Mouse (Mus musculus): ENCODE data around the gene Slco1c1. TPM values are rescaled to one million over a fixed set of nuclear protein-coding genes. Genes with fewer than 3 reads are reported as not detected.
"Not testable (repeated sequence)": the region's sequence is repeated elsewhere in the genome, so short reads cannot be mapped to it uniquely, and the experiment has no call there.

Slco1c1 gene
- polyA plus RNA-seq, 1 experiment from 2014 or later, result 0.39 TPM

GRCm38 (mm10) chr6:141590598-141591200 lies 66.5 kb downstream of the Slco1c1 start:
- H3K27me3 ChIP-seq; H3K4me2 ChIP-seq (replicated peaks): not testable (repeated sequence)

DNA sequence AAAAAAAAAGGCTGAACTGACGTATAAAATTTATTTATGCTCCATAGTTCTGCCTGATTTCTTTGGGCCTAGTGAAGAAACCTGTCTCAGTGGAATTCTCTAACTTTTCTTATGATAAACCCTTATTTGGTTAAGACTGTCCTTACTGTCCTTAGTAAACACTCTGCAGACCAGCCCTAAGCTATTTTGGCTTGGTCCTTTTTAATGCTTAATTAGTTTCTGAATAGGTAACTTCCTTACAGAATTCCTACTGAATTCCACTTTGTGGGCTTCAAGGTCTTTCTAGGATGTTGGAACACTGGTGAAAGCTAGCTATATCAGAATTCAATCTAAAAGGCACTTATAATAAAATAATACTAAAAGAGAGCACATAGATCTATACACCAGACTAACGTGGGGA lies 71.9 kb downstream of the Slco1c1 start:
- Histone ChIP-seq H3K36me3 (no peaks in the 10 kb centered on the region), H3K4me3 (replicated peaks) (no peak overlapping the region), H3K9ac (no peak overlapping the region), H3K27me3 (no peaks in the 10 kb centered on the region), H3K4me2 (replicated peaks) (no peak overlapping the region), H3K4me1 (no peaks in the 10 kb centered on the region), H3K9me3 (replicated peaks) (no peaks in the 10 kb centered on the region; the same call in none of the 2 replicates), H3K27ac (replicated peaks) (no peak overlapping the region)
- 85% methylated on average over 2 of the region's 2 CpGs for WGBS
- no peak for ATAC-seq (ENCODE audit: insufficient number of reproducible peaks, low FRiP score, low TSS enrichment, low read depth)

More at GRCm38 (mm10) chr6:141590598-141591200, 66.5 kb downstream of the Slco1c1 start:
- H3K9ac ChIP-seq; H3K4me3 ChIP-seq (replicated peaks); H3K27ac ChIP-seq (replicated peaks); H3K36me3 ChIP-seq; H3K9me3 ChIP-seq (replicated peaks); ATAC-seq (ENCODE audit: insufficient number of reproducible peaks, low FRiP score, low TSS enrichment, low read depth); H3K4me1 ChIP-seq: not testable (repeated sequence)
- 58% methylated on average over 4 of the region's 4 CpGs for WGBS

DNA sequence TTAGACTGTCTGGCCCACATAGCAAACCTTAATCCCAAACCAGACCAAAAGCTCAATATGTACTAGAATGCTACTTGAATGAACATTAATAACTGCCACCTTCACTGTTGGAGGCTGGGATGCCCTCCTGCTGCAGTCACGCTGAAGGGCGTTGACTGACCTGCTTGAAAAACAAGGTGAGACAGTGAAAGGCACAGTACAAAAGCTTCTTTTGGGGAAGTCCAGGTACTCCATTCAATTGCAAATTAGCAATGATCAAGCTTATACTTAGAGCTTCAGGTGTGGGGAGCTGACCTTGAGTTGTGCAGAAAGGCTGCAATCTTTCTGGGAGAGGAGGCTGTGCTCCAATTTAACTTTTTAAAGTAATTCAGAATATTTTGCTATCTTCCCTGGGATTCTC lies 72.9 kb downstream of the Slco1c1 start:
- Histone ChIP-seq H3K4me2 (replicated peaks) (no peak overlapping the region), H3K9ac (no peak overlapping the region), H3K36me3 (no peaks in the 10 kb centered on the region), H3K4me3 (replicated peaks) (no peak overlapping the region), H3K27ac (replicated peaks) (no peak overlapping the region), H3K27me3 (no peaks in the 10 kb centered on the region), H3K4me1 (no peaks in the 10 kb centered on the region), H3K9me3 (replicated peaks) (no peaks in the 10 kb centered on the region; the same call in none of the 2 replicates)
- 95% methylated on average over 2 of the region's 2 CpGs for WGBS
- ATAC-seq (ENCODE audit: insufficient number of reproducible peaks, low FRiP score, low TSS enrichment, low read depth), result no peak

DNA sequence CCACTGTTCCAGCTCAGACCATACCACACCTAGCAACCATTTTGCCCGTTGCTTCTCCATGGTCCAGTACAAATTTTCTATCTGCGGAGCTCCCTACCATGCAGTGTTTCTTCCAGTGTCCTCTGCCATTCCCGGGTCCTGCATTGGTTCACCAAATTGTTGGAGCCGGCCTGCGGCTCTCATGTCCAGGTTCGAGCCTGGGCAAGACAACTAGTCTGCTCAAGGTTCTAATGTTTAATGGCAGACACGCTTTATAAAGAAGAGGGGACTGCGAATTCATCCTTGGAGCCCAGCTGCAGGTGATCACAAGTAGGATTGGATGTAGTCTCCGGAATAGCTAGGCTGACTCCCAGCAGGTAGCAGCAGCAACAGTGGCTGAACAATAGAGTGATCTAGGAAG lies 76.8 kb downstream of the Slco1c1 start:
- Histone ChIP-seq H3K9me3 (replicated peaks) (no peaks in the 10 kb centered on the region; the same call in none of the 2 replicates), H3K4me2 (replicated peaks) (no peak overlapping the region), H3K27me3 (no peaks in the 10 kb centered on the region), H3K9ac (no peak overlapping the region), H3K36me3 (no peaks in the 10 kb centered on the region), H3K4me3 (replicated peaks) (no peak overlapping the region), H3K27ac (replicated peaks) (no peak overlapping the region), H3K4me1 (no peaks in the 10 kb centered on the region)
- WGBS, result 64% methylated on average over 9 of the region's 9 CpGs
- ATAC-seq (ENCODE audit: insufficient number of reproducible peaks, low FRiP score, low TSS enrichment, low read depth), result no peak

- WGBS, result 65% methylated on average over 2 of the region's 2 CpGs
- Histone ChIP-seq H3K4me2 (replicated peaks) (no peak overlapping the region), H3K27me3 (no peaks in the 10 kb centered on the region), H3K36me3 (no peaks in the 10 kb centered on the region), H3K4me3 (replicated peaks) (no peak overlapping the region), H3K4me1 (no peaks in the 10 kb centered on the region), H3K27ac (replicated peaks) (no peak overlapping the region), H3K9ac (no peak overlapping the region), H3K9me3 (replicated peaks) (no peaks in the 10 kb centered on the region)
- no peak for ATAC-seq (ENCODE audit: insufficient number of reproducible peaks, low FRiP score, low TSS enrichment, low read depth)
These were observed 86.6 kb downstream of the Slco1c1 start for GRCm38 (mm10) chr6:141610702-141611260.

DNA sequence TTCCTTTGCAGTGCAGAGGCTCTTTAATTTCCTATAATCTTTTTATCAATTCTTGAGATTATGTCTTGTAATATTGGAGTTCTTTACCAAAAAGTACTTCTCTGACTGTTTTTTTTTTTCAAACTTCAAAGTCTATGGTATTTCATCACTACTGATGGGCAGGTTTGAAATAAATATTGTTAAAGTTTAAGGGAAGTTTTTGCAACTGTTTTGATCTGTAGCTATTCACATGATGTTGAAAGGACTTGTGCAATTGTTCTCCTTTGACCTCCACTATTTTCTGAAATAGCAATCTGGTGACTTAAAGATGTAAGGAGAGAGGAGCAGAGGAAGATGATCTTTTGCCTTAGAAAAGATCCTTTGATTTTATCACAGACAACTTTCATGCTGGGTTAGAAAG lies 89.8 kb downstream of the Slco1c1 start:
- no peak overlapping the region for H3K4me3 ChIP-seq (replicated peaks)
- no peaks in the 10 kb centered on the region for H3K36me3 ChIP-seq
- H3K4me1 ChIP-seq, result no peaks in the 10 kb centered on the region
- ATAC-seq (ENCODE audit: insufficient number of reproducible peaks, low FRiP score, low TSS enrichment, low read depth), result no peak
- H3K4me2 ChIP-seq (replicated peaks), result no peak overlapping the region
- H3K27ac ChIP-seq (replicated peaks), result no peak overlapping the region
- no peak overlapping the region for H3K9ac ChIP-seq
- no peaks in the 10 kb centered on the region for H3K27me3 ChIP-seq
- no peaks in the 10 kb centered on the region for H3K9me3 ChIP-seq (replicated peaks)

GRCm38 (mm10) chr6:141615348-141615747 lies 91.2 kb downstream of the Slco1c1 start:
- no peak for ATAC-seq (ENCODE audit: insufficient number of reproducible peaks, low FRiP score, low TSS enrichment, low read depth)
- Histone ChIP-seq H3K27me3 (no peaks in the 10 kb centered on the region), H3K36me3 (no peaks in the 10 kb centered on the region), H3K9me3 (replicated peaks) (no peaks in the 10 kb centered on the region), H3K27ac (replicated peaks) (no peak overlapping the region), H3K4me2 (replicated peaks) (no peak overlapping the region), H3K4me3 (replicated peaks) (no peak overlapping the region), H3K9ac (no peak overlapping the region), H3K4me1 (no peaks in the 10 kb centered on the region)
- WGBS, result 88% methylated on average over 3 of the region's 3 CpGs

Other genes with a start within 250 kb of the Slco1c1 start
- not detected in 2 replicates for gene Slco1b2, start 105.2 kb downstream of the Slco1c1 start, polyA plus RNA-seq (2015; fragmentation: Nextera tagmentation; extraction: Ambion mirVana)
- gene Gm5724, start 249.4 kb downstream of the Slco1c1 start, polyA plus RNA-seq (2015; fragmentation: Nextera tagmentation; extraction: Ambion mirVana), result 0.33 and 0.48 TPM in 2 replicates